Mouse (Mus musculus) limb, embryonic 13.5 days (tissue): ENCODE measurements at regions not wholly inside any gene's neighbourhood (a gene's known extent, or its start where the extent isn't known, plus 50 kb on each side); places are given as distances from the start of the nearest gene placed in this dataset.

Source experiments
- ATAC-seq: fragments of 200-750 bp; cut with Nextera tagmentation; 2 replicates; pipeline ENCODE4 v1.8.0; 2017; ENCODE audit warnings: low read depth, moderate number of reproducible peaks, moderate TSS enrichment; ENCODE audit not compliant: low FRiP score
- H3K27ac ChIP-seq: fragments of 300-500 bp; sonication (generic); 2 replicates; pipeline ENCODE4 v1.5.1; 2015; ENCODE audit warnings: inconsistent platforms, mild to moderate bottlenecking, moderate library complexity
- H3K27me3 ChIP-seq: fragments of 300-500 bp; sonication (generic); 2 replicates; pipeline ENCODE4 v1.6.1; 2015; ENCODE audit warnings: mild to moderate bottlenecking, inconsistent platforms
- H3K36me3 ChIP-seq: fragments of 300-500 bp; sonication (generic); 2 replicates; pipeline ENCODE4 v1.6.1; 2015; ENCODE audit warnings: inconsistent platforms, mild to moderate bottlenecking, moderate library complexity
- H3K4me1 ChIP-seq: fragments of 300-500 bp; sonication (generic); 2 replicates; pipeline ENCODE4 v1.6.1; 2015; ENCODE audit warnings: inconsistent platforms
- H3K4me2 ChIP-seq: fragments of 300-500 bp; sonication (generic); replicated peaks from 2 replicates; pipeline ENCODE4 v1.6.1; 2015; ENCODE audit warnings: inconsistent platforms, mild to moderate bottlenecking, moderate library complexity
- H3K4me3 ChIP-seq: fragments of 300-500 bp; sonication (generic); 2 replicates; pipeline ENCODE4 v1.5.1; 2015; ENCODE audit warnings: moderate library complexity, mild to moderate bottlenecking, inconsistent platforms
- H3K9ac ChIP-seq: fragments of 300-500 bp; sonication (generic); 2 replicates; pipeline ENCODE4 v1.6.1; 2015; ENCODE audit warnings: mild to moderate bottlenecking, inconsistent platforms
- H3K9me3 ChIP-seq: fragments of 300-500 bp; sonication (generic); 2 replicates; pipeline ENCODE4 v1.6.1; 2016; ENCODE audit warnings: inconsistent platforms
- WGBS: fragments of 180-500 bp; shearing (Covaris S2); methylation state at CpG from one replicate; pipeline ENCODE4 v1.1.7; 2015; 5-methylcytosine and 5-hydroxymethylcytosine counted together

- peaks cover 6% of the 10 kb centered on the region for H3K4me1 ChIP-seq
- no peak overlapping the region for H3K4me3 ChIP-seq
- H3K9me3 ChIP-seq = no peaks in the 10 kb centered on the region
- no peak overlapping the region for H3K4me2 ChIP-seq
- 82% methylated on average over 3 of the region's 3 CpGs for WGBS
- no peak for ATAC-seq
- H3K27me3 ChIP-seq = no peaks in the 10 kb centered on the region
- no peaks in the 10 kb centered on the region for H3K36me3 ChIP-seq
- H3K27ac ChIP-seq = no peak overlapping the region
- no peak overlapping the region for H3K9ac ChIP-seq
Observed at GRCm38 (mm10) chr10:19091949-19092348, 76.5 kb upstream of the Tnfaip3 start.

DNA sequence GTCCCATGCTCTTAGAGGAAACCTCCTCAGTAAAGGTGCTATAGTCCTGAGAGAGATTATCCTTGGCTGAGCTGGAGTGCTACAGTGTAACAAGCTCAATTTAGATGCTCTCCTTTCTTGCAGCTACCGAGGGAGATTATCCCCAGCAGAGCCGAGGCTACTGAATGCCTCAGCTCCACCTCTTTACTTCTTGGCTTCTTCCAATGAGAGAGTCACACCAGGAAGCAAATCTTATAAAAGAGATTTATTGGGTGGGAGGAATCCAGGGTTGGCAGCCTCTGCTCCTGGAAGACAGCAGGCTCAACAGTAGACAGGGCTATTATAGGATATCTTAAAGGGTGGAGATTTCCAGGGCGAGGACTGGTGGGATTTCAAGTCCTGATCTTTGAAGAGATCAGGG is 75.7 kb upstream of the Tnfaip3 start:
- Histone ChIP-seq H3K36me3 (no peaks in the 10 kb centered on the region), H3K4me2 (no peak overlapping the region), H3K27ac (no peak overlapping the region), H3K4me1 (peaks cover 6% of the 10 kb centered on the region), H3K27me3 (no peaks in the 10 kb centered on the region), H3K9ac (no peak overlapping the region), H3K9me3 (no peaks in the 10 kb centered on the region), H3K4me3 (no peak overlapping the region)
- WGBS = 23% methylated on average over 3 of the region's 3 CpGs
- no peak; the same call in 1 of the 2 replicates for ATAC-seq

DNA sequence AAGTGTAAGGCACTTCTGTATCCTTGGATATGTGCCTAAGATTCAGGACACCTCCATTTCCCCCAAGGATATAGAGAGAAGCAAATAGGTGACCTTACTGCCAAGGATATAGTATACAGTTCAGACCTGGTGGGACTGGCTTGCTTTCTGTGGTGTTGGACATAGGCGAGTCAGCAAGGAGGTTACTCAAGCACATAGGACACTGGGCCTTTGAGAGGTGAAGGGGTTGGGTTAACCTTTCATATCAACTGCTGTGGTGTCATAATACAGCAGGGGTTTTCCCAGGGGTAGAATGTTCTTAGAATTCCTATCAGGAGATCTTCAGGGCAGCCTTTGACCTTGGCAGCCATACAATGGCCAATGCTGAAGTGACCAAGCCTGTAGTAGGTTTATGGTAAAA is 71.5 kb upstream of the Tnfaip3 start:
- Histone ChIP-seq H3K4me2 (no peak overlapping the region), H3K4me1 (peaks cover 6% of the 10 kb centered on the region), H3K36me3 (no peaks in the 10 kb centered on the region), H3K9me3 (no peaks in the 10 kb centered on the region), H3K4me3 (no peak overlapping the region), H3K9ac (no peak overlapping the region), H3K27me3 (no peaks in the 10 kb centered on the region), H3K27ac (no peak overlapping the region)
- 86% methylated on average over 1 of the region's 1 CpGs for WGBS
- ATAC-seq = no peak

- no peak for ATAC-seq
- H3K36me3 ChIP-seq = no peaks in the 10 kb centered on the region
- WGBS = 84% methylated on average over 4 of the region's 4 CpGs
- H3K9ac ChIP-seq = no peak overlapping the region
- H3K4me2 ChIP-seq = no peak overlapping the region
- H3K4me1 ChIP-seq = no peaks in the 10 kb centered on the region
- no peak overlapping the region for H3K4me3 ChIP-seq
- H3K27me3 ChIP-seq = no peaks in the 10 kb centered on the region
- H3K9me3 ChIP-seq = no peaks in the 10 kb centered on the region
- H3K27ac ChIP-seq = no peak overlapping the region
Observed at GRCm38 (mm10) chr10:19082136-19082535, 66.7 kb upstream of the Tnfaip3 start.

DNA sequence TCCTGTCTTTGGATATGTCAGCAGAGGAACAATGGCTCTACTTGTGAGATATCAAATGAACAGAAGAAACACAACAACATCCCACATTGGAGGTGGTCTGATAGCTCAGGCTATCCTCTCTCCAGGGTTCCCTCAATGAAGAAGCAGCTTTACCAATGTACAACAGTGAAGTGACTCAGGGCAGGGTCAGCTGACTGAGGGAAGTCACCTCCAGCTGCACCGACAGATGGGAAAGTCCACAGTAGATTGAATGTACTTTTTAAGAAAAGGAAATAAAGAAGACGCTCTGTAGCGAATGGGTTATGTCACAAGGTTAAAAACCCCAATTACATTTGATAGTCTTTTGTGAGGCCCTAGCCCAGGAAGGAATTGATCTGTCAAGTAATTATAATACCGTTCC is 62.6 kb upstream of the Tnfaip3 start:
- 90% methylated on average over 4 of the region's 4 CpGs for WGBS
- H3K4me2 ChIP-seq = no peak overlapping the region

DNA sequence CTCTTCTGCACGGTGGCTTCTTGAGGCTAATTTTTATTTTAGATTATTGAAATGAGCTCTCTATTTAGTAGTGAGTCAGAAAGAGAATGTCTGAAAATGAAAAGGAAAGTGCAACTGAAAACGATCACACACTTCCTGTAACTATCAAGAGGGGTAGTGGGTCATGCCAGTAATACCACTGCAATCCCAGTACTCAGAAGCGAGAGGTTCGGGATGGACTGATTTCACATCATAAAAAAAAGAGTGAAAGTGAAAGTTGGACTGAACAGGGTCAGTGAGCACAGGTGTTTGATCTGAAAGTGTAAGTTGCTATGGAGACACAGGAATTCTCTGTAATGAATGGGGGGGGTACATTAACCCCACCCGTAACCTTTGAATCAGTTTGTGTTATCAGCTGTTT is 52.9 kb upstream of the Tnfaip3 start:
- Histone ChIP-seq H3K9ac (no peak overlapping the region), H3K36me3 (no peaks in the 10 kb centered on the region), H3K4me1 (no peaks in the 10 kb centered on the region), H3K4me3 (no peak overlapping the region), H3K27ac (no peak overlapping the region), H3K27me3 (no peaks in the 10 kb centered on the region), H3K9me3 (no peaks in the 10 kb centered on the region), H3K4me2 (no peak overlapping the region)
- ATAC-seq = no peak
- 84% methylated on average over 5 of the region's 5 CpGs for WGBS

More for the DNA sequence above, 62.6 kb upstream of the Tnfaip3 start:
- no peaks in the 10 kb centered on the region for H3K36me3 ChIP-seq
- H3K27ac ChIP-seq = no peak overlapping the region
- no peak for ATAC-seq
- no peaks in the 10 kb centered on the region for H3K9me3 ChIP-seq
- no peak overlapping the region for H3K4me3 ChIP-seq
- H3K4me1 ChIP-seq = no peaks in the 10 kb centered on the region
- H3K9ac ChIP-seq = no peak overlapping the region
- H3K27me3 ChIP-seq = no peaks in the 10 kb centered on the region

DNA sequence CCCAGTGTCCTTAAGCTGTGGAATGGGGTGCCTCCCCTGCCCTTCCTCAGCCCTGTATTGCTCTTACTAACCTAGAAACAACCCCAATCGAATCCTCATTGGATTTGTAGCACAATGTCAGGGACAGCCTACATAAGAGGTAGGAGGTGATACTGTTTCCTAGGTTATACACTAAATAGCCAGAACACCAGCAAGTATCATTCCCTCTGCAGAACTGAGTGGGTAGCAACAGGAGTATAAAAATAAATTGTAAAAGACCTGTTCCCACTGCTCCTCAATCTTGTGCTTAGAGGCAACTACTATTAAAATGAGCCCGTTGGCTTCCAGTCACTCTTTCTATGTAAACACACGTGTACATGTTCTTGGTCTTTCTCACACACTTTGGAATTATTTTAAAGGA is 52.2 kb upstream of the Tnfaip3 start:
- Histone ChIP-seq H3K4me3 (no peak overlapping the region), H3K4me2 (no peak overlapping the region), H3K9ac (no peak overlapping the region), H3K27ac (no peak overlapping the region), H3K4me1 (no peaks in the 10 kb centered on the region), H3K27me3 (no peaks in the 10 kb centered on the region), H3K9me3 (no peaks in the 10 kb centered on the region), H3K36me3 (no peaks in the 10 kb centered on the region)
- WGBS = 79% methylated on average over 3 of the region's 3 CpGs
- no peak for ATAC-seq

GRCm38 (mm10) chr10:19066821-19067350 is 51.4 kb upstream of the Tnfaip3 start:
- H3K27ac ChIP-seq = no peak overlapping the region

More at GRCm38 (mm10) chr10:19066821-19067350, 51.4 kb upstream of the Tnfaip3 start:
- no peaks in the 10 kb centered on the region for H3K4me1 ChIP-seq
- no peak overlapping the region for H3K4me3 ChIP-seq
- no peak for ATAC-seq
- no peaks in the 10 kb centered on the region for H3K9me3 ChIP-seq
- 89% methylated on average over 5 of the region's 5 CpGs for WGBS
- no peaks in the 10 kb centered on the region for H3K36me3 ChIP-seq
- no peaks in the 10 kb centered on the region for H3K27me3 ChIP-seq
- H3K4me2 ChIP-seq = no peak overlapping the region
- no peak overlapping the region for H3K9ac ChIP-seq
